Mouse (Mus musculus): ENCODE measurements around the gene Usp6nl.

The Usp6nl gene

GRCm38 (mm10) chr2:6423661-6424550 is 101.4 kb downstream of the Usp6nl start:
- no peak for DNase-seq

- no peak for DNase-seq
Measured at GRCm38 (mm10) chr2:6424851-6425250, 102.4 kb downstream of the Usp6nl start.

GRCm38 (mm10) chr2:6436085-6436950 is 113.9 kb downstream of the Usp6nl start:
- peak; percentile 37 to 48 for DNase-seq

- no peak for DNase-seq
Measured at GRCm38 (mm10) chr2:6441688-6442087, 119.2 kb downstream of the Usp6nl start.

GRCm38 (mm10) chr2:6442302-6442701 is 119.8 kb downstream of the Usp6nl start:
- DNase-seq = no peak

- DNase-seq = no peak
Measured at GRCm38 (mm10) chr2:6444015-6444414, 121.5 kb downstream of the Usp6nl start.

GRCm38 (mm10) chr2:6444723-6445169 is 122.3 kb downstream of the Usp6nl start:
- peak; percentile 19 to 22 for DNase-seq

GRCm38 (mm10) chr2:6445858-6446257 is 123.4 kb downstream of the Usp6nl start:
- no peak for DNase-seq

- DNase-seq = no peak
Measured at GRCm38 (mm10) chr2:6448880-6449279, 126.4 kb downstream of the Usp6nl start.

- no peak for DNase-seq
Measured at GRCm38 (mm10) chr2:6449656-6450055, 127.2 kb downstream of the Usp6nl start.

GRCm38 (mm10) chr2:6450544-6450943 is 128.1 kb downstream of the Usp6nl start:
- no peak for DNase-seq

GRCm38 (mm10) chr2:6454941-6455516 is 132.6 kb downstream of the Usp6nl start:
- DNase-seq = no peak

GRCm38 (mm10) chr2:6459282-6460047 is 137.0 kb downstream of the Usp6nl start:
- DNase-seq = peak; percentile 18 to 26

- DNase-seq = no peak
Measured at GRCm38 (mm10) chr2:6462306-6462705, 139.8 kb downstream of the Usp6nl start.

- DNase-seq = no peak
Measured at GRCm38 (mm10) chr2:6463772-6464661, 141.6 kb downstream of the Usp6nl start.

- DNase-seq = no peak
Measured at GRCm38 (mm10) chr2:6466396-6466795, 143.9 kb downstream of the Usp6nl start.

- no peak for DNase-seq
Measured at GRCm38 (mm10) chr2:6467318-6467717, 144.9 kb downstream of the Usp6nl start.

- DNase-seq = peak; percentile 82
Measured at GRCm38 (mm10) chr2:6469164-6469563, 146.7 kb downstream of the Usp6nl start.

- no peak for DNase-seq
Measured at GRCm38 (mm10) chr2:6471110-6471611, 148.7 kb downstream of the Usp6nl start.

GRCm38 (mm10) chr2:6473829-6474228 is 151.4 kb downstream of the Usp6nl start:
- DNase-seq = peak in 1 of 2 experiments; percentile 14

GRCm38 (mm10) chr2:6477884-6478283 is 155.4 kb downstream of the Usp6nl start:
- no peak for DNase-seq
